Mouse (Mus musculus): ENCODE data around the gene Pon3.

GRCm38 (mm10) chr6:5236843-5237371 is 19.2 kb downstream of the Pon3 start:
- TF ChIP-seq CTCF (IDR thresholded peaks at IDR 0.05; ENCODE audit: borderline replicate concordance, control insufficient read depth, extremely low read depth, insufficient read depth, low read length, poor library complexity) = no peak
- no peak for TF ChIP-seq POLR2A (IDR thresholded peaks at IDR 0.05; ENCODE audit: control insufficient read depth, extremely low read depth, insufficient read depth, low read length, poor library complexity)
